Mouse (Mus musculus): ENCODE measurements around the gene Mta3. TPM values are rescaled to one million over a fixed set of nuclear protein-coding genes. Genes with fewer than 3 reads are reported as not detected.
A peak's percentile ranks its signal among the peaks of the same experiment; 100 is the strongest.

The Mta3 gene
- polyA plus RNA-seq, 1 experiment from 2014 or later: 38.2 TPM

DNA sequence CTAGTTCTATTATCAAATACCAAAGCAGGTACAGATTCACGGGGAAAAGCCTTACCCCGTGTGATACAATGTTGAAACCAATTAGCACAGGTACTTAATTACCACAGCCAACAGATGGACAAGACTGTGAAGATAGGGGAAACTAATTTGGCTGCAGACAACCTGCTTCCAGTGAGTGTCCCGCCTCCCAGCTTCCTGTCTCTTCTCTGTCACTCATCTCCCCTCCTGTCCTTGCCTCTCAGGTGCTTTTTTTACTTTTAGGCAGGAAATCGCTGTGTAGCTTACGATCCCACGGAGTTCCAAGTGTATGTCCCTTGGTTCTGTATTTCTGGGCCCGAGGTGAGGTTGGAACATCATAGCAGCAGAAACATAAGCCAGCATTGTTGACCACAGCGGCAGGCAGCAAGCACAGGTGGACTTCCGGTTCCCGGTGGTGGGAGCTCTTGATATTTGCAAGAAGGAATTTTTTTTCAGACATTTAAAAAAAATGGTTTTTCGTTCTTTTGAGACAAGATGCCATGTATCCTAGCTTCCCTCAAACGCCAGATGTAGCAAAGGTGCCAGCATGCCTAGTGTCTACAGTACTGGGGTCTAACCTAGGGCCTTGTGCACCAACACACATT lies 102.6 kb downstream of the Mta3 start:
- no peak overlapping the region for H3K9ac ChIP-seq (replicated peaks; ENCODE audit: low read depth, low read length)
- no peak overlapping the region for H3K4me3 ChIP-seq (replicated peaks; ENCODE audit: low read length)
- H3K4me2 ChIP-seq (ENCODE audit: low read length): no peak overlapping the region
- H3K4me1 ChIP-seq (replicated peaks; ENCODE audit: control insufficient read depth, insufficient read depth, low read length): no peaks in the 10 kb centered on the region
- H3K36me3 ChIP-seq (ENCODE audit: control insufficient read depth, insufficient read depth): peaks cover 11% of the 10 kb centered on the region
- H3K27ac ChIP-seq (ENCODE audit: low read length): no peak overlapping the region
- no peak for ATAC-seq
- no peaks in the 10 kb centered on the region for H3K27me3 ChIP-seq (replicated peaks; ENCODE audit: control insufficient read depth, insufficient read depth, low read length)
- H3K9me3 ChIP-seq (ENCODE audit: control insufficient read depth, low read length): no peaks in the 10 kb centered on the region
- 85% methylated on average over 12 of the region's 12 CpGs for WGBS

DNA sequence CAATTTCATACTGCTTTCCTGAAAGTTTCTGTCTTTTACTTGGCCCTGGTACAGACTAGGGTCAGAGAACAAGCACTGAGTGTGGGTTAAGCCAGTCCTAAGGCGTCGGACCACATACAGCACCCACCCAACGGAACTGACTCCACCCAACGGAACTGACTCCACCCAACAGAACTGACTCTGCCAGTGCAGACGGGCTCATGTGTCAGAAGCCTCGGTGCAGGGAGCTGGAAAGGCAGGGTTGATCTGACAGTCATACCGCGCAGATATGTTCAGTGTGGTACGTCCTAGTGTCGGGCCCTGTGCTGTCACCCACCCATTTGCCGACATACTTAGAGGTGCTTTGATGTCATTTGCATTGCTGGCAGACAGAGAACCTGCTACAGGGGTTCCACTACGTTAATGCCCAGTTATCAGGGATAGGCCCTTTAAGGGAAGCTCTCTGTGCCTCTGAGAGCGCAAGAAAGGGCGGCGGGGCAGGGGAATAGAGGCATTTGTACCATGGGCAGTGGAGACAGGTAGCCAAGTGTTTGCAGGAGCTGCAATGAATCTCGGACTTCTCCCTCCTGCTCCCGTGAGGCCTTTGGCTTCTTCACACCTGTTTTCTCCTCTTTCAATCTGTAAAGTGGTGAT lies 103.3 kb downstream of the Mta3 start:
- ATAC-seq: no peak
- Histone ChIP-seq H3K9ac (replicated peaks; ENCODE audit: low read depth, low read length) (no peak overlapping the region), H3K4me1 (replicated peaks; ENCODE audit: control insufficient read depth, insufficient read depth, low read length) (no peaks in the 10 kb centered on the region), H3K4me3 (replicated peaks; ENCODE audit: low read length) (no peak overlapping the region), H3K27ac (ENCODE audit: low read length) (no peak overlapping the region), H3K36me3 (ENCODE audit: control insufficient read depth, insufficient read depth) (peaks cover 10% of the 10 kb centered on the region), H3K4me2 (ENCODE audit: low read length) (no peak overlapping the region), H3K27me3 (replicated peaks; ENCODE audit: control insufficient read depth, insufficient read depth, low read length) (no peaks in the 10 kb centered on the region), H3K9me3 (ENCODE audit: control insufficient read depth, low read length) (no peaks in the 10 kb centered on the region)
- 92% methylated on average over 17 of the region's 17 CpGs for WGBS

DNA sequence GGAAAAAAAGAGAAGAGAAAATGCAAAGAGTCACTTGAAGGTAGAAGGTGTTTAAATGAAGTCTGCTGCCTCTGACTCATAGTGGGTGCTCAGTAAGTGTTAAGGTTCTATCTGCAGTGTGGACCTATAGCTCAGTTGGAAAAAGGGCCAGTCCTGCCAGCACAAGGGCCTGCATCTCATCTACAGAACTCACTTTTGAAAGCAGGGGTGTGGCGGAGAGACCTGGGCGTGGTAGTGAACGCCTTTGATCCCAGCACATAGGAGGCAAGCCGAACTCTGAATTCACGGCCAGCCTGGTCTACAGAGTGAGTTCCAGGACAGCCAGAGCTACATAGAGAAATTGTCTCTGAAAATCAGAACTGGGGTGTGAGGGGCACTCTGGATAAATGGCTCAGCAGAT lies 104.3 kb downstream of the Mta3 start:
- Histone ChIP-seq H3K4me1 (replicated peaks; ENCODE audit: control insufficient read depth, insufficient read depth, low read length) (no peaks in the 10 kb centered on the region), H3K9ac (replicated peaks; ENCODE audit: low read depth, low read length) (no peak overlapping the region), H3K4me3 (replicated peaks; ENCODE audit: low read length) (no peak overlapping the region), H3K27me3 (replicated peaks; ENCODE audit: control insufficient read depth, insufficient read depth, low read length) (no peaks in the 10 kb centered on the region), H3K27ac (ENCODE audit: low read length) (no peak overlapping the region), H3K9me3 (ENCODE audit: control insufficient read depth, low read length) (no peaks in the 10 kb centered on the region), H3K36me3 (ENCODE audit: control insufficient read depth, insufficient read depth) (peaks cover 6% of the 10 kb centered on the region), H3K4me2 (ENCODE audit: low read length) (no peak overlapping the region)
- WGBS: 95% methylated on average over 5 of the region's 5 CpGs
- ATAC-seq: no peak

DNA sequence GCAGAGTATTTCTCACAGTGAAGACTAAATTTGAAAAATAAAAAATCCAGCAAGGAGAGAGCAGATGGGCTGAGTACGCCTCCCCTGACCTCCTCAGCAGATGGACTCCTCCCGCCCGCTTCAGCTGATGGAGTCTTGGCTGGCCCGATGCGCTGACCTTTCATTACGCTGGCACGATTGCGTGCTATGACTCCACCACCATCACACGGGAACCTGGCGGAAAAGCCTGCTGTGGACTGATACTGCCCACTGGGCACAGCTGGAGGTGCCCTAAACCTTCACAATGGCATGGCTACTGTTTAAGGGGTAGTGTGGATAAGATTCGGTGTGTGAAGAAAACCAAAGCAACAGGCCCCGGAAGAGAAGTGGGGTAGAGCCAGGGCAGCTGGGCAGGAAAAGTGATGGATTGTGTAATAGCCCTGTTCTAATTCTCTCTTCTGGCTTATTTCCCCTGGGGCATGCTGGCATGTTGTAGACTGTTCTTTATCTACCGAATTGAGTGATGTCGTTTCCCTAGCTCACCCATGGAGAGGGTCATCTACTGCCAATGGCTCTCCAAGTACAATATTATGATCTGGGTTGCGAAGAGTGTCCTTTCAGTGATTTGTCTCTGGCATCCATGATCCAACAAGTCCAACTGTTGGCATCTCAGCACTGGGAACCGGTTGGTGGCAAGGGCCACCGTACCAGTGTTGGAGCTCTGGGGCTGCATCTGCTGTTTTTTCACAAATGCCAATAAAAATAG lies 106.4 kb downstream of the Mta3 start:
- ATAC-seq: peak; percentile 31; the same call in 1 of the 2 replicates
- H3K9ac ChIP-seq (replicated peaks; ENCODE audit: low read depth, low read length): no peak overlapping the region
- peaks cover 2% of the 10 kb centered on the region for H3K36me3 ChIP-seq (ENCODE audit: control insufficient read depth, insufficient read depth)
- no peak overlapping the region for H3K4me3 ChIP-seq (replicated peaks; ENCODE audit: low read length)
- H3K9me3 ChIP-seq (ENCODE audit: control insufficient read depth, low read length): no peaks in the 10 kb centered on the region
- H3K27ac ChIP-seq (ENCODE audit: low read length): no peak overlapping the region
- 85% methylated on average over 17 of the region's 17 CpGs for WGBS
- H3K4me1 ChIP-seq (replicated peaks; ENCODE audit: control insufficient read depth, insufficient read depth, low read length): no peaks in the 10 kb centered on the region
- no peak overlapping the region for H3K4me2 ChIP-seq (ENCODE audit: low read length)
- no peaks in the 10 kb centered on the region for H3K27me3 ChIP-seq (replicated peaks; ENCODE audit: control insufficient read depth, insufficient read depth, low read length)

DNA sequence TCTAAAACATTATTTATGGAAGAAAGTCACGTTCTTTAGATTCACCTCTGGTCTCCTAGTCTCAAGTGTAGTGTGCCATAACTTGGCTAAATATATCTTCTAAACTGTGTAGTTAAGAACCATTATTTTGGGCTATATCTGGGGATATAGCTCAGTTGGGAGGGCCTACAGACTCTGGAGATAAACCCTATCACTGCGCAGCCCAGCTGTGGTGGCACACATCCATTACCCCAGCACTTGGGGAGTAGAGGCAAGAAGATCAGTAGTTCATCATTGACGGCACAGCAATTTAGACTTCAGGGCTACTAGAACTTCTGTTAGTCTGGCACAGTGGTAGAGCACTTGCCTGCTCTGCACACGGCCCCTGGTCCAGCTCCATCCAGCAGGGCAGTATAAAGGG lies 107.1 kb downstream of the Mta3 start:
- Histone ChIP-seq H3K27me3 (replicated peaks; ENCODE audit: control insufficient read depth, insufficient read depth, low read length) (no peaks in the 10 kb centered on the region), H3K4me1 (replicated peaks; ENCODE audit: control insufficient read depth, insufficient read depth, low read length) (no peaks in the 10 kb centered on the region), H3K36me3 (ENCODE audit: control insufficient read depth, insufficient read depth) (peaks cover 2% of the 10 kb centered on the region), H3K9me3 (ENCODE audit: control insufficient read depth, low read length) (no peaks in the 10 kb centered on the region), H3K27ac (ENCODE audit: low read length) (no peak overlapping the region), H3K4me2 (ENCODE audit: low read length) (no peak overlapping the region), H3K9ac (replicated peaks; ENCODE audit: low read depth, low read length) (no peak overlapping the region), H3K4me3 (replicated peaks; ENCODE audit: low read length) (no peak overlapping the region)
- no peak for ATAC-seq
- 93% methylated on average over 4 of the region's 4 CpGs for WGBS

DNA sequence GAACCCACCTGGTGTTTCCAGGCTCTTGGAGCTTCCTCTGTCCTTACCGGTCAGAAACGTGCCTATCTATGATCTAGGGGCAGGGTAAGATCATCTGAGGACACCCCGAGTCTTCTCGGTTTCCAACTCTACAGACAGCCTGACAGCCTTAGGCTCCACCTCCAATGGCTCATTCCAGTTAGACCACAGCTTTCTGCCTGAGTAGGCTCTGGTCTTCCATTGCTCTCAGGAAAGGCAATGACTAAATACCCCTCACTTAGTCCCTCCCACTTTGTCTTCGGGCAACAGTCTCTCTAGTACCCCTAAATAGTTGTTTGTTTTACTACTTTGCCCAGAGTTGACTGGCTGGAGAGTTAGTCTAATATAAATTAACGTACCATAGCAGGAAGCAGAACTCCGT lies 111.0 kb downstream of the Mta3 start:
- Histone ChIP-seq H3K4me2 (ENCODE audit: low read length) (no peak overlapping the region), H3K27ac (ENCODE audit: low read length) (no peak overlapping the region), H3K4me3 (replicated peaks; ENCODE audit: low read length) (no peak overlapping the region), H3K9me3 (ENCODE audit: control insufficient read depth, low read length) (no peaks in the 10 kb centered on the region), H3K9ac (replicated peaks; ENCODE audit: low read depth, low read length) (no peak overlapping the region), H3K4me1 (replicated peaks; ENCODE audit: control insufficient read depth, insufficient read depth, low read length) (peaks cover 7% of the 10 kb centered on the region), H3K27me3 (replicated peaks; ENCODE audit: control insufficient read depth, insufficient read depth, low read length) (no peaks in the 10 kb centered on the region), H3K36me3 (ENCODE audit: control insufficient read depth, insufficient read depth) (no peaks in the 10 kb centered on the region)
- WGBS: 88% methylated on average over 7 of the region's 7 CpGs
- ATAC-seq: no peak

DNA sequence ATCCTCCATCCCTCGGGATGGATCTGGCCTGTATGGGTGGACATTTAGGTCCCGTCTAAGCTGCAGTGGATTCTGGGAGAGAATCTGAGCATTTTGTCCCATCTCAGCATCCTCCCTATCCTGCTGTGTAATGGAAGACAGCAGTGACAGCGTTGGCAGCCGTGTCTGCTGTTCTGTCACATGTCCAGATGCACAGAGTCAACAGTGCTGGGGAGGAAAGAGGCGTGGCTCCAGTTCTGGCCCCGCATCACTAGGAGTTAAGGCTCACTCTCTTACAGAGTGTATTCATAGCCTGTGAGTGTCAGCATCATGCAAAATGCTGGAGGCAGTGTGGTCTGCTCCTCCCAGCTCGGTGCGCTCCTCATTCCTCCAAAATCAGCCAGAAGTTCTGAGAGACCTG lies 113.5 kb downstream of the Mta3 start:
- H3K4me1 ChIP-seq (replicated peaks; ENCODE audit: control insufficient read depth, insufficient read depth, low read length): peaks cover 7% of the 10 kb centered on the region
- H3K9ac ChIP-seq (replicated peaks; ENCODE audit: low read depth, low read length): no peak overlapping the region
- no peak overlapping the region for H3K4me3 ChIP-seq (replicated peaks; ENCODE audit: low read length)
- 81% methylated on average over 8 of the region's 8 CpGs for WGBS
- H3K36me3 ChIP-seq (ENCODE audit: control insufficient read depth, insufficient read depth): no peaks in the 10 kb centered on the region
- no peak overlapping the region for H3K4me2 ChIP-seq (ENCODE audit: low read length)
- ATAC-seq: peak; percentile 43
- H3K9me3 ChIP-seq (ENCODE audit: control insufficient read depth, low read length): no peaks in the 10 kb centered on the region
- no peaks in the 10 kb centered on the region for H3K27me3 ChIP-seq (replicated peaks; ENCODE audit: control insufficient read depth, insufficient read depth, low read length)
- H3K27ac ChIP-seq (ENCODE audit: low read length): no peak overlapping the region

DNA sequence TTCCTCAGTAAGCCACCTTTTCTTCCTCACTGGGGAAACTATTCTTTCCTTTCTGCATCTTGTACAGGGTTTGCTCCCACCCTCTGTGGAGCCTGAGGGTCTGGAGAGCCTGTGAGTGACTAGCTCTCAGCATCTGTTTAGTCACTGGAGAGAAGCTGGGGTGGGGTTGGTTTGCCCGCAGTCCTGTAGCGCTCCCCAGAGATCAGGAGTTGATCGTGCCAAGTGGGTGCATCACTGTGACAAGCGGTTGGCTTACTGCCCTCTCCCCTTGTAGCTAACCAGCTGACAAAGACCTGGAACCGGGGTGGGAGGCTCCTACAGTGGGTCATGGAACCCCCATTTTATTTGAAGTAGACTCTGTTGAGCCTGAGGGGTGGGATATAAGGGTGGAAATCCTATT lies 114.7 kb downstream of the Mta3 start:
- H3K27me3 ChIP-seq (replicated peaks; ENCODE audit: control insufficient read depth, insufficient read depth, low read length): no peaks in the 10 kb centered on the region
- WGBS: 51% methylated on average over 5 of the region's 5 CpGs
- no peak overlapping the region for H3K4me3 ChIP-seq (replicated peaks; ENCODE audit: low read length)
- H3K4me2 ChIP-seq (ENCODE audit: low read length): no peak overlapping the region
- no peaks in the 10 kb centered on the region for H3K9me3 ChIP-seq (ENCODE audit: control insufficient read depth, low read length)
- H3K4me1 ChIP-seq (replicated peaks; ENCODE audit: control insufficient read depth, insufficient read depth, low read length): peaks cover 7% of the 10 kb centered on the region
- H3K27ac ChIP-seq (ENCODE audit: low read length): no peak overlapping the region
- peak; percentile 57; the same call in 1 of the 2 replicates for ATAC-seq
- H3K36me3 ChIP-seq (ENCODE audit: control insufficient read depth, insufficient read depth): no peaks in the 10 kb centered on the region
- H3K9ac ChIP-seq (replicated peaks; ENCODE audit: low read depth, low read length): no peak overlapping the region

DNA sequence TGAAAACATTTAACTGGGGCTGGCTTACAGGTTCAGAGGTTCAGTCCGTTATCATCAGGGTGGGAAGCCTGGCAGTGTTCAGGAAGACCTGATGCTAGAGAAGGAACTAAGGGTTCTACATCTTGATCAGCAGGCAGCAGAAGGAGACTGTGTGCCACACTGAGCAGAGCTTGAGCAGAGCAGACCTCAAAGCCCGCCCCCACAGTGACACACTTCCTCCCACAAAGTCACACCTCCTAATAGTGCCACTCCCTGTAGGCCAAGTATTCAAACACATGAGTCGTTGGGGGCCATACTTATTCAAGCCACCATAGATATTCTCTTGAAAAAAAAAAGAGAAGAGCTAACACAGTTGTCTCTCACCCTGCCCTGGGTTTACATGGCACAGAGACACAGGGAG lies 115.9 kb downstream of the Mta3 start:
- 91% methylated on average over 3 of the region's 3 CpGs for WGBS
- Histone ChIP-seq H3K4me2 (ENCODE audit: low read length) (no peak overlapping the region), H3K27ac (ENCODE audit: low read length) (no peak overlapping the region), H3K36me3 (ENCODE audit: control insufficient read depth, insufficient read depth) (no peaks in the 10 kb centered on the region), H3K9ac (replicated peaks; ENCODE audit: low read depth, low read length) (no peak overlapping the region), H3K4me1 (replicated peaks; ENCODE audit: control insufficient read depth, insufficient read depth, low read length) (peaks cover 7% of the 10 kb centered on the region), H3K27me3 (replicated peaks; ENCODE audit: control insufficient read depth, insufficient read depth, low read length) (no peaks in the 10 kb centered on the region), H3K4me3 (replicated peaks; ENCODE audit: low read length) (no peak overlapping the region), H3K9me3 (ENCODE audit: control insufficient read depth, low read length) (no peaks in the 10 kb centered on the region)
- no peak for ATAC-seq
